Mouse (Mus musculus): ENCODE data around the gene Ubxn1. TPM values are rescaled to one million over a fixed set of nuclear protein-coding genes. Genes with fewer than 3 reads are reported as not detected.
"Not testable (repeated sequence)": the region's sequence is repeated elsewhere in the genome, so short reads cannot be mapped to it uniquely, and the experiment has no call there.

The Ubxn1 gene
- polyA plus RNA-seq, 1 experiment from 2014 or later, result 145 TPM

- 0 out of 2 replicates have a peak, but pooled peaks cover 6% of the 10 kb centered on the region for H3K36me3 ChIP-seq
- peak within 1 kb of the TSS; percentile 79 for H3K4me2 ChIP-seq
- no peaks in the 10 kb centered on the region for H3K27me3 ChIP-seq
- peak within 1 kb of the TSS; percentile 57 for H3K4me3 ChIP-seq
- peak; percentile 95 for ATAC-seq (ENCODE audit: low FRiP score, low read depth)
- H3K4me1 ChIP-seq (replicated peaks), result peaks cover 23% of the 10 kb centered on the region
- peak within 1 kb of the TSS; percentile 86 for H3K27ac ChIP-seq (replicated peaks)
- WGBS, result under 1% methylated on average over 58 of the region's 58 CpGs
- peak within 1 kb of the TSS; percentile 69 for H3K9ac ChIP-seq
- no peaks in the 10 kb centered on the region for H3K9me3 ChIP-seq
These were observed 17.5 kb downstream of the Ubxn1 start, which contains the start of the genes 1810009A15Rik and Gm49416 for GRCm38 (mm10) chr19:8888511-8889385. 1810009A15Rik (plus strand) TSS chr19:8888853. Gm49416 (plus strand) TSS chr19:8888926.

GRCm38 (mm10) chr19:8892829-8893766, 21.8 kb downstream of the Ubxn1 start, which contains the start of gene Ints5:
Ints5 (plus strand) TSS chr19:8893005.
- H3K27ac ChIP-seq (replicated peaks), result peak within 1 kb of the TSS; percentile 87
- ATAC-seq (ENCODE audit: low FRiP score, low read depth), result peak; percentile 43
- WGBS, result 3% methylated on average over 54 of the region's 54 CpGs
- peak within 1 kb of the TSS; percentile 62 for H3K4me3 ChIP-seq
- 0 out of 2 replicates have a peak, but pooled peaks cover 11% of the 10 kb centered on the region for H3K36me3 ChIP-seq
- H3K9ac ChIP-seq, result peak within 1 kb of the TSS; percentile 83
- H3K9me3 ChIP-seq, result no peaks in the 10 kb centered on the region
- H3K4me2 ChIP-seq, result peak within 1 kb of the TSS; percentile 84
- H3K27me3 ChIP-seq, result no peaks in the 10 kb centered on the region
- H3K4me1 ChIP-seq (replicated peaks), result peaks cover 28% of the 10 kb centered on the region

- Histone ChIP-seq H3K9me3 (no peaks in the 10 kb centered on the region), H3K36me3 (0 out of 2 replicates have a peak, but pooled peaks cover 10% of the 10 kb centered on the region), H3K4me3 (no peak overlapping the region), H3K27ac (replicated peaks) (no peak overlapping the region), H3K4me2 (no peak overlapping the region), H3K4me1 (replicated peaks) (peaks cover 29% of the 10 kb centered on the region), H3K9ac (no peak overlapping the region), H3K27me3 (no peaks in the 10 kb centered on the region)
- 92% methylated on average over 9 of the region's 9 CpGs for WGBS
- ATAC-seq (ENCODE audit: low FRiP score, low read depth), result no peak
These were observed 24.2 kb downstream of the Ubxn1 start for GRCm38 (mm10) chr19:8895397-8895960.

GRCm38 (mm10) chr19:8896231-8896630, 24.9 kb downstream of the Ubxn1 start:
- not testable (repeated sequence) for H3K9ac ChIP-seq

GRCm38 (mm10) chr19:8897211-8897864, 26.0 kb downstream of the Ubxn1 start:
- Histone ChIP-seq H3K4me2 (peak overlapping the region; percentile 66), H3K4me1 (replicated peaks) (peaks cover 29% of the 10 kb centered on the region), H3K9ac (peak overlapping the region; percentile 84), H3K27ac (replicated peaks) (peak overlapping the region; percentile 81), H3K4me3 (peak overlapping the region; percentile 60), H3K36me3 (peaks cover 11% of the 10 kb centered on the region)
- peak; percentile 43 for ATAC-seq (ENCODE audit: low FRiP score, low read depth)
- 16% methylated on average over 21 of the region's 21 CpGs for WGBS
- H3K9me3 ChIP-seq, H3K27me3 ChIP-seq: not testable (repeated sequence)

More at GRCm38 (mm10) chr19:8896231-8896630, 24.9 kb downstream of the Ubxn1 start:
- H3K36me3 ChIP-seq; H3K27ac ChIP-seq (replicated peaks); H3K9me3 ChIP-seq; H3K27me3 ChIP-seq; ATAC-seq (ENCODE audit: low FRiP score, low read depth); H3K4me2 ChIP-seq; H3K4me3 ChIP-seq: not testable (repeated sequence)
- peaks cover 29% of the 10 kb centered on the region for H3K4me1 ChIP-seq (replicated peaks)
- WGBS, result 94% methylated on average over 5 of the region's 5 CpGs

- peaks cover 16% of the 10 kb centered on the region for H3K36me3 ChIP-seq
- H3K27me3 ChIP-seq, result no peaks in the 10 kb centered on the region
- H3K27ac ChIP-seq (replicated peaks), result peak within 1 kb of the TSS; percentile 81
- peak within 1 kb of the TSS; percentile 60 for H3K4me3 ChIP-seq
- peak; percentile 98 for ATAC-seq (ENCODE audit: low FRiP score, low read depth)
- no peaks in the 10 kb centered on the region for H3K9me3 ChIP-seq
- WGBS, result under 1% methylated on average over 53 of the region's 53 CpGs
- peak within 1 kb of the TSS; percentile 66 for H3K4me2 ChIP-seq
- peaks cover 29% of the 10 kb centered on the region for H3K4me1 ChIP-seq (replicated peaks)
- H3K9ac ChIP-seq, result peak within 1 kb of the TSS; percentile 84
These were observed 26.7 kb downstream of the Ubxn1 start, which contains the start of gene Ganab for GRCm38 (mm10) chr19:8897865-8898495. Ganab (plus strand) TSS chr19:8898071.

GRCm38 (mm10) chr19:8898576-8898975, 27.3 kb downstream of the Ubxn1 start:
- H3K27ac ChIP-seq (replicated peaks), result peak overlapping the region; percentile 81
- H3K4me2 ChIP-seq, result peak overlapping the region; percentile 66
- H3K4me3 ChIP-seq, result peak overlapping the region; percentile 60
- H3K4me1 ChIP-seq (replicated peaks), result peaks cover 25% of the 10 kb centered on the region
- no peak for ATAC-seq (ENCODE audit: low FRiP score, low read depth)
- 15% methylated on average over 13 of the region's 13 CpGs for WGBS
- peaks cover 21% of the 10 kb centered on the region for H3K36me3 ChIP-seq
- H3K9me3 ChIP-seq, result no peaks in the 10 kb centered on the region
- peak overlapping the region; percentile 84 for H3K9ac ChIP-seq
- H3K27me3 ChIP-seq, result no peaks in the 10 kb centered on the region

GRCm38 (mm10) chr19:8899079-8899478, 27.8 kb downstream of the Ubxn1 start:
- Histone ChIP-seq H3K9me3 (no peaks in the 10 kb centered on the region), H3K27me3 (no peaks in the 10 kb centered on the region), H3K4me3 (peak overlapping the region; percentile 60), H3K4me1 (replicated peaks) (peaks cover 20% of the 10 kb centered on the region), H3K9ac (peak overlapping the region; percentile 84), H3K36me3 (peaks cover 25% of the 10 kb centered on the region), H3K4me2 (peak overlapping the region; percentile 66), H3K27ac (replicated peaks) (no peak overlapping the region)
- WGBS, result 63% methylated on average over 3 of the region's 3 CpGs
- ATAC-seq (ENCODE audit: low FRiP score, low read depth), result no peak

GRCm38 (mm10) chr19:8903412-8903811, 32.1 kb downstream of the Ubxn1 start:
- Histone ChIP-seq H3K4me3 (no peak overlapping the region), H3K9ac (no peak overlapping the region), H3K9me3 (no peaks in the 10 kb centered on the region), H3K27me3 (no peaks in the 10 kb centered on the region), H3K27ac (replicated peaks) (no peak overlapping the region), H3K4me2 (no peak overlapping the region), H3K4me1 (replicated peaks) (peaks cover 11% of the 10 kb centered on the region), H3K36me3 (peaks cover 58% of the 10 kb centered on the region)
- ATAC-seq (ENCODE audit: low FRiP score, low read depth), result no peak
- 96% methylated on average over 5 of the region's 5 CpGs for WGBS

- no peak for ATAC-seq (ENCODE audit: low FRiP score, low read depth)
- H3K4me1 ChIP-seq (replicated peaks), result no peaks in the 10 kb centered on the region
- H3K9me3 ChIP-seq, result no peaks in the 10 kb centered on the region
- H3K27ac ChIP-seq (replicated peaks), result no peak overlapping the region
- WGBS, result 90% methylated on average over 6 of the region's 6 CpGs
- no peaks in the 10 kb centered on the region for H3K27me3 ChIP-seq
- no peak overlapping the region for H3K9ac ChIP-seq
- H3K4me2 ChIP-seq, result no peak overlapping the region
- H3K4me3 ChIP-seq, result no peak overlapping the region
- peaks cover 92% of the 10 kb centered on the region for H3K36me3 ChIP-seq
These were observed 37.2 kb downstream of the Ubxn1 start for GRCm38 (mm10) chr19:8908531-8908930.

Measured in hindbrain, embryonic 15.5 days (tissue).